In genomic region chr7:55573339-55573738, GRCm38 (mm10) we compare ENCODE assay signal across 32 mouse cellular contexts.
"Had no signal": no experiment of that assay in that cellular context is flagged by ENCODE, and none has a peak within 500 bp of the region (broad histone marks: within the 10 kb centered on the region; RNA-seq: fewer than 3 reads in every experiment).

No protein-coding gene starts in this region.

- H3K4me3 ChIP-seq: limb, embryonic 10.5 days; limb, embryonic 12.5 days; limb, embryonic 13.5 days; limb, embryonic 15.5 days; liver, embryonic 12.5 days; liver, embryonic 13.5 days; liver, embryonic 15.5 days; lung, embryonic 15.5 days; megakaryocyte, embryonic 14.5 days; midbrain, embryonic 10.5 days; midbrain, embryonic 12.5 days; midbrain, embryonic 13.5 days; midbrain, embryonic 15.5 days; myocyte; neural tube, embryonic 12.5 days had no signal

- H3K4me1 ChIP-seq: limb, embryonic 10.5 days; limb, embryonic 12.5 days; limb, embryonic 13.5 days; limb, embryonic 15.5 days; liver, embryonic 12.5 days; liver, embryonic 13.5 days; liver, embryonic 15.5 days; lung, embryonic 15.5 days; megakaryocyte, embryonic 14.5 days; midbrain, embryonic 10.5 days; midbrain, embryonic 12.5 days; midbrain, embryonic 13.5 days; midbrain, embryonic 15.5 days; neural tube, embryonic 12.5 days had no signal

- H3K9me3 ChIP-seq: limb, embryonic 10.5 days; limb, embryonic 12.5 days; limb, embryonic 13.5 days; limb, embryonic 15.5 days; liver, embryonic 13.5 days; liver, embryonic 15.5 days; lung, embryonic 15.5 days; megakaryocyte, embryonic 14.5 days; midbrain, embryonic 10.5 days; midbrain, embryonic 12.5 days; midbrain, embryonic 13.5 days; midbrain, embryonic 15.5 days; neural tube, embryonic 12.5 days had no signal

- DNase-seq: left cerebral cortex, postnatal 4 days; liver; liver, embryonic 13.5 days; liver, postnatal 0 days; lung, adult 18-20 months; lung, adult 2 months; lung, embryonic 14.5 days; lung, postnatal 10 days; lung, postnatal 14 days; lung, postnatal 36 days; lung, postnatal 4 days; midbrain, embryonic 14.5 days had no signal

- H3K36me3 ChIP-seq: limb, embryonic 10.5 days; limb, embryonic 12.5 days; limb, embryonic 13.5 days; limb, embryonic 15.5 days; liver, embryonic 12.5 days; liver, embryonic 13.5 days; liver, embryonic 15.5 days; lung, embryonic 15.5 days; midbrain, embryonic 10.5 days; midbrain, embryonic 12.5 days; midbrain, embryonic 13.5 days; midbrain, embryonic 15.5 days; neural tube, embryonic 12.5 days had no signal

- ATAC-seq: liver, embryonic 12.5 days; liver, postnatal 0 days; lung, postnatal 0 days; midbrain, embryonic 13.5 days; midbrain, embryonic 15.5 days; midbrain, embryonic 16.5 days had no signal

- H3K27me3 ChIP-seq: limb, embryonic 12.5 days; limb, embryonic 13.5 days; limb, embryonic 15.5 days; liver, embryonic 12.5 days; liver, embryonic 13.5 days; liver, embryonic 15.5 days; lung, embryonic 15.5 days; megakaryocyte, embryonic 14.5 days; midbrain, embryonic 12.5 days; midbrain, embryonic 13.5 days; midbrain, embryonic 15.5 days; neural tube, embryonic 12.5 days had no signal

- H3K27ac ChIP-seq: limb, embryonic 10.5 days; limb, embryonic 12.5 days; limb, embryonic 13.5 days; limb, embryonic 15.5 days; liver, embryonic 12.5 days; liver, embryonic 13.5 days; liver, embryonic 14.5 days; liver, embryonic 15.5 days; lung, embryonic 15.5 days; macrophage; midbrain, embryonic 10.5 days; midbrain, embryonic 12.5 days; midbrain, embryonic 13.5 days; midbrain, embryonic 15.5 days; neural tube, embryonic 12.5 days had no signal

- H3K9ac ChIP-seq: limb, embryonic 12.5 days; limb, embryonic 13.5 days; limb, embryonic 15.5 days; liver, embryonic 12.5 days; liver, embryonic 13.5 days; liver, embryonic 14.5 days; liver, embryonic 15.5 days; liver, postnatal 0 days; lung, embryonic 14.5 days; lung, embryonic 15.5 days; midbrain, embryonic 12.5 days; midbrain, embryonic 13.5 days; midbrain, embryonic 15.5 days; neural tube, embryonic 12.5 days had no signal

- H3K4me2 ChIP-seq: limb, embryonic 12.5 days; limb, embryonic 13.5 days; limb, embryonic 15.5 days; liver, embryonic 11.5 days; liver, embryonic 12.5 days; liver, embryonic 13.5 days; liver, embryonic 15.5 days; lung, embryonic 14.5 days; lung, embryonic 15.5 days; midbrain, embryonic 11.5 days; midbrain, embryonic 12.5 days; midbrain, embryonic 13.5 days; midbrain, embryonic 15.5 days; neural tube, embryonic 12.5 days had no signal
